Mouse (Mus musculus) left cerebral cortex, postnatal 25 days (tissue): ENCODE data around the gene Gm3095. TPM values are rescaled to one million over a fixed set of nuclear protein-coding genes. Genes with fewer than 3 reads are reported as not detected.
"Not testable (repeated sequence)": the region's sequence is repeated elsewhere in the genome, so short reads cannot be mapped to it uniquely, and the experiment has no call there.

Experiments used
- DNase-seq, 2 experiments: peaks; one replicate each; pipeline ENCODE4 v3.0.0; 2022; ENCODE audit warnings: low spot score in 2 of 2, mixed read lengths in 1 of 2
- intact Hi-C: fragments of 180-260 bp; cut with DNase I; formaldehyde crosslinking; loops from one replicate; pipeline ENCODE4 v1.15.1; 2025
- total RNA-seq, 2 experiments: library from RNA; stranded (reverse); gene quantifications; 2 replicates each; pipeline ENCODE4 v1.2.3; 2021

Gene Gm3095
- total RNA-seq, result under 1 TPM in 1 of 2 experiments, not detected in 1; 0.25 TPM

DNA sequence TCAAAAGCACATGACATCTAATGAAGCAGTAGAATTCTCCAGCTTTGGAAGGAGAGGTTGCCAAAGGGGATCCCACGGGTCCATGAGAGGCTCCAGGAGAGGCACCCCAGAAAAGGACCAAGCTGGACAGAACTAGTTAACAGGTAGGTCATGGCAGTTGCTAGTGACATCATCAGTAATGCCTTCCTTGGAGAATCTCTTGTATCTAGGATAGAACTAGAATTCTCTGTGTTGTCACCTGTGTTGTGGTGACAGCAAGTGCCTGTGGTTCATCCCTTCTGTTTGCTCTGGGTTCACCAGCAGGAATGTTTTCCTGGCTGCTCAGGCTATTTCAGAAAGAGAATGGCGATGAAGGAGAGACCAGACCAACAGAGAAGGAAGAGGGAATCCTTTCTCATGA lies at the start of gene Gm3095:
Gm3095 (plus strand) TSS at position 301 of the 400 bp plus-strand sequence.
- intact Hi-C loops, result not testable (repeated sequence)

GRCm38 (mm10) chr14:3931456-3931855 lies 31.9 kb upstream of the Gm3095 start, which contains the start of gene Gm3029:
TSS of gene Gm3029 (plus strand) at chr14:3931756.
- DNase-seq, intact Hi-C loops: not testable (repeated sequence)

More for the DNA sequence above, at the start of gene Gm3095:
- DNase-seq, result not testable (repeated sequence)

DNA sequence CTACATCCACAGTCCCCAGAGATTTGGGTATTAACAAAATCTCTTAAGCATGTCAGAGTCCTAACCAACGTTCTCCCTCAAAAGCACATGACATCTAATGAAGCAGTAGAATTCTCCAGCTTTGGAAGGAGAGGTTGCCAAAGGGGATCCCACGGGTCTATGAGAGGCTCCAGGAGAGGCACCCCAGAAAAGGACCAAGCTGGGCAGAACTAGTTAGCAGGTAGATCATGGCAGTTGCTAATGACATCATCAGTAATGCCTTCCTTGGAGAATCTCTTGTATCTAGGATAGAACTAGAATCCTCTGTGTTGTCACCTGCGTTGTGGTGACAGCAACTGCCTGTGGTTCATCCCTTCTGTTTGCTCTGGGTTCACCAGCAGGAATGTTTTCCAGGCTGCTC lies 34.7 kb downstream of the Gm3095 start, which contains the start of gene Gm3099:
Gm3099 (plus strand) TSS at position 301 of the 400 bp plus-strand sequence.
- intact Hi-C loops, DNase-seq: not testable (repeated sequence)

Other genes with a start within 250 kb of the Gm3095 start
- under 1 TPM; 0.50 to 0.60 TPM for gene Gm3002, start 153.5 kb upstream of the Gm3095 start, total RNA-seq
- under 1 TPM in 1 of 2 experiments, not detected in 1; 0.73 TPM for gene Gm3033, start 117.3 kb upstream of the Gm3095 start, total RNA-seq
- gene Gm2916, start 79.4 kb upstream of the Gm3095 start, total RNA-seq, result not detected
- not detected for gene Gm3029, start 31.8 kb upstream of the Gm3095 start, total RNA-seq
- not detected for gene Gm3099, start 34.8 kb downstream of the Gm3095 start, total RNA-seq
- gene Gm5796, start 60.4 kb downstream of the Gm3095 start, total RNA-seq, result 1 to 10 TPM; 1.4 to 1.5 TPM
- under 1 TPM in 1 of 2 experiments, not detected in 1; 0.46 TPM for gene Gm3115, start 120.6 kb downstream of the Gm3095 start, total RNA-seq
- gene Gm8108, start 147.0 kb downstream of the Gm3095 start, total RNA-seq, result 1 to 10 TPM; 2.1 to 3.3 TPM
- not detected for gene Gm3127, start 201.5 kb downstream of the Gm3095 start, total RNA-seq
- under 1 TPM; 0.34 to 0.46 TPM for gene Gm2974, start 219.0 kb downstream of the Gm3095 start, total RNA-seq